20 mouse cellular contexts compared by ENCODE assay signal in the genomic region with DNA sequence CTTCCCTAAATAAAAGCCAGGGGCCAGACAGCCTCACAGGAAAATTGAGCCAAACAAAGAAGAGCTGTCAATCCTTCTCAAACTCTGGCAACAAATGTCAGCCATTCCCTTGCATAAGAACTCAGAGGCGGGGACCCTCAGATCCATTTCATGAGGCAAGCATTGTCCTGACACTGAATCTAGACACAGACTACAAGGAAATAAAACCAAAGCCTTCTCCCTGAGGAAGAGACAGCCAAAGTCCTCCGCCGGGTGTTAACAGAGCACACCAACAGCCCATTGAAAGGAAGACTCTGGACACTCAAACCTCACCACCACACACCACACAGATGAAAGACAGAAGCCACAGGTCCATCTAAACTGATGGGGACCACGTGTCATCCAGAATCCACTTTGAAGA. TPM values are rescaled to one million over a fixed set of nuclear protein-coding genes. Genes with fewer than 3 reads are reported as not detected.
A peak's percentile ranks its signal among the peaks of the same experiment; 100 is the strongest.
DNase-seq lines count a peak whose midpoint lies in the region; ATAC-seq and TF ChIP-seq lines count a peak whose summit lies in the region.
"Had no signal": no experiment of that assay in that cellular context is flagged by ENCODE, and none has a peak within 500 bp of the region (broad histone marks: within the 10 kb centered on the region; RNA-seq: fewer than 3 reads in every experiment).

No protein-coding gene starts in this region.

- no peak for TF ChIP-seq CTCF in brain, embryonic 14.5 days (IDR thresholded peaks at IDR 0.05; ENCODE audit: borderline replicate concordance, extremely low read depth, insufficient read depth, insufficient read length)

- no peak for DNase-seq in forebrain, embryonic 14.5 days (ENCODE audit: low spot score)
- peak; percentile 83 for DNase-seq in midbrain, embryonic 11.5 days (ENCODE audit: low spot score, missing footprints)
- DNase-seq in brain, embryonic 14.5 days (ENCODE audit: low read depth) = peak; percentile 47
- DNase-seq in lung, postnatal 14 days = no peak
- DNase-seq: adrenal gland, adult 2 months; adrenal gland, postnatal 10 days; adrenal gland, postnatal 25 days; cerebellum, adult 11-12 months; cerebellum, adult 2 months; cerebellum, adult 9-10 months; cerebellum, postnatal 10 days; cerebellum, postnatal 25 days; embryo, embryonic 11 days; forebrain, postnatal 0 days had no signal

- no peaks in the 10 kb centered on the region for H3K27me3 ChIP-seq in forebrain, embryonic 13.5 days
- H3K27me3 ChIP-seq in forebrain, embryonic 14.5 days (replicated peaks; ENCODE audit: control insufficient read depth, insufficient read depth, low read length) = no peaks in the 10 kb centered on the region; the same call in 1 of the 2 replicates
- no peaks in the 10 kb centered on the region for H3K27me3 ChIP-seq in midbrain, embryonic 11.5 days (ENCODE audit: control insufficient read depth, insufficient read depth, low read length)
- no peaks in the 10 kb centered on the region for H3K27me3 ChIP-seq in midbrain, embryonic 13.5 days
- H3K27me3 ChIP-seq: embryonic facial prominence, embryonic 12.5 days; forebrain, embryonic 15.5 days had no signal

- 40% methylated on average over 4 of the region's 4 CpGs for WGBS in forebrain, embryonic 13.5 days
- WGBS in forebrain, embryonic 14.5 days = 37% methylated on average over 4 of the region's 4 CpGs
- 66% methylated on average over 4 of the region's 4 CpGs for WGBS in midbrain, embryonic 11.5 days
- 49% methylated on average over 4 of the region's 4 CpGs for WGBS in midbrain, embryonic 13.5 days

- H3K9ac ChIP-seq in forebrain, embryonic 13.5 days = no peak overlapping the region
- H3K9ac ChIP-seq in forebrain, embryonic 14.5 days (ENCODE audit: low read length) = no peak overlapping the region
- no peak overlapping the region for H3K9ac ChIP-seq in midbrain, embryonic 11.5 days (ENCODE audit: low read length)
- no peak overlapping the region for H3K9ac ChIP-seq in midbrain, embryonic 13.5 days (replicated peaks)
- H3K9ac ChIP-seq: embryonic facial prominence, embryonic 12.5 days; forebrain, embryonic 15.5 days; forebrain, postnatal 0 days had no signal

- H3K4me3 ChIP-seq in forebrain, embryonic 13.5 days = no peak overlapping the region
- H3K4me3 ChIP-seq in forebrain, embryonic 14.5 days (ENCODE audit: low read depth, low read length) = no peak overlapping the region
- no peak overlapping the region for H3K4me3 ChIP-seq in midbrain, embryonic 11.5 days (ENCODE audit: low read depth, low read length)
- no peak overlapping the region for H3K4me3 ChIP-seq in midbrain, embryonic 13.5 days (replicated peaks)
- H3K4me3 ChIP-seq: embryonic facial prominence, embryonic 10.5 days; embryonic facial prominence, embryonic 12.5 days; forebrain, embryonic 15.5 days had no signal

- 0 out of 2 replicates have a peak, but pooled peaks have one; percentile 13 for ATAC-seq in forebrain, embryonic 13.5 days
- no peak for ATAC-seq in forebrain, embryonic 14.5 days
- no peak for ATAC-seq in midbrain, embryonic 11.5 days (ENCODE audit: low FRiP score)
- no peak for ATAC-seq in midbrain, embryonic 13.5 days
- ATAC-seq: forebrain, embryonic 15.5 days; forebrain, postnatal 0 days had no signal

- H3K9me3 ChIP-seq in forebrain, embryonic 13.5 days (replicated peaks) = no peaks in the 10 kb centered on the region
- H3K9me3 ChIP-seq in forebrain, embryonic 14.5 days (replicated peaks; ENCODE audit: control insufficient read depth, low read length) = no peaks in the 10 kb centered on the region
- H3K9me3 ChIP-seq in midbrain, embryonic 11.5 days (ENCODE audit: control insufficient read depth, low read length) = no peaks in the 10 kb centered on the region
- H3K9me3 ChIP-seq in midbrain, embryonic 13.5 days = no peaks in the 10 kb centered on the region
- H3K9me3 ChIP-seq: embryonic facial prominence, embryonic 10.5 days; embryonic facial prominence, embryonic 12.5 days; forebrain, embryonic 15.5 days had no signal

- no peaks in the 10 kb centered on the region for H3K36me3 ChIP-seq in forebrain, embryonic 13.5 days (ENCODE audit: poor library complexity, severe bottlenecking)
- no peaks in the 10 kb centered on the region for H3K36me3 ChIP-seq in forebrain, embryonic 14.5 days (ENCODE audit: control insufficient read depth, insufficient read depth, low read length)
- no peaks in the 10 kb centered on the region for H3K36me3 ChIP-seq in midbrain, embryonic 11.5 days (ENCODE audit: control insufficient read depth, insufficient read depth, low read length)
- no peaks in the 10 kb centered on the region for H3K36me3 ChIP-seq in midbrain, embryonic 13.5 days
- H3K36me3 ChIP-seq: embryonic facial prominence, embryonic 10.5 days; embryonic facial prominence, embryonic 12.5 days; forebrain, embryonic 15.5 days had no signal

- peaks cover 16% of the 10 kb centered on the region for H3K4me1 ChIP-seq in forebrain, embryonic 13.5 days
- peaks cover 14% of the 10 kb centered on the region; the same call in 1 of the 2 replicates for H3K4me1 ChIP-seq in forebrain, embryonic 14.5 days (ENCODE audit: control insufficient read depth, insufficient read depth, low read length)
- no peaks in the 10 kb centered on the region for H3K4me1 ChIP-seq in midbrain, embryonic 11.5 days (ENCODE audit: control insufficient read depth, insufficient read depth, low read length)
- peaks cover 8% of the 10 kb centered on the region for H3K4me1 ChIP-seq in midbrain, embryonic 13.5 days (replicated peaks)
- H3K4me1 ChIP-seq: embryonic facial prominence, embryonic 10.5 days; embryonic facial prominence, embryonic 12.5 days had no signal

- no peak overlapping the region for H3K27ac ChIP-seq in forebrain, embryonic 13.5 days
- H3K27ac ChIP-seq in forebrain, embryonic 14.5 days (ENCODE audit: low read depth, low read length) = no peak overlapping the region
- H3K27ac ChIP-seq in midbrain, embryonic 11.5 days (ENCODE audit: low read depth, low read length) = no peak overlapping the region
- no peak overlapping the region for H3K27ac ChIP-seq in midbrain, embryonic 13.5 days
- H3K27ac ChIP-seq: embryonic facial prominence, embryonic 10.5 days; embryonic facial prominence, embryonic 12.5 days; forebrain, embryonic 15.5 days had no signal

- TF ChIP-seq POLR2A in brain, embryonic 14.5 days (IDR thresholded peaks at IDR 0.05; ENCODE audit: borderline replicate concordance, extremely low read depth, insufficient read depth, insufficient read length, poor library complexity, severe bottlenecking) = no peak

- no peak overlapping the region for H3K4me2 ChIP-seq in forebrain, embryonic 13.5 days
- H3K4me2 ChIP-seq in forebrain, embryonic 14.5 days (ENCODE audit: low read length) = no peak overlapping the region
- no peak overlapping the region for H3K4me2 ChIP-seq in midbrain, embryonic 11.5 days
- H3K4me2 ChIP-seq in midbrain, embryonic 13.5 days (replicated peaks) = no peak overlapping the region
- H3K4me2 ChIP-seq: embryonic facial prominence, embryonic 12.5 days; forebrain, embryonic 15.5 days had no signal

RNA-seq across cellular contexts. Expression of a gene that starts 57.8 kb away (rescaled TPM):
- polyA plus RNA-seq in forebrain, embryonic 13.5 days (2015; fragmentation: Nextera tagmentation; extraction: Ambion mirVana) = 7.7 and 9.8 TPM in 2 replicates
- 22.1 and 22.5 TPM in 2 replicates for polyA plus RNA-seq in forebrain, embryonic 14.5 days (2014; fragmentation: Nextera tagmentation; extraction: Ambion mirVana)
- polyA plus RNA-seq in midbrain, embryonic 11.5 days (2014; fragmentation: Nextera tagmentation; extraction: Ambion mirVana) = 4.1 and 5.6 TPM in 2 replicates
- polyA plus RNA-seq in midbrain, embryonic 13.5 days (2015; fragmentation: Nextera tagmentation; extraction: Ambion mirVana) = 15.2 and 17.3 TPM in 2 replicates
- polyA plus RNA-seq in brain, embryonic 14.5 days (2012; rRNA removed) = 52.1 and 66.6 TPM in 2 replicates
- polyA plus RNA-seq: C2C12 had no signal

Comparison
In these comparisons a context has a peak if more than half of its experiments do, and no peak if none do; other contexts are left out.
1. DNase-seq: peak in midbrain, embryonic 11.5 days (single experiment) and brain, embryonic 14.5 days (single experiment); none in forebrain, embryonic 14.5 days (single experiment) and lung, postnatal 14 days (single experiment).